Mouse (Mus musculus) c-Kit-positive CD71-negative TER-119-negative erythroid progenitor cells, embryonic 14.5 days (primary cell): ENCODE results near the gene Cd302.

ENCODE experiments used
- DNase-seq: peaks from one replicate; pipeline ENCODE4 v3.0.0-alpha.2; 2013; ENCODE audit warnings: low read depth

Gene Cd302

GRCm38 (mm10) chr2:60253506-60253905, 30.8 kb downstream of the Cd302 start:
- no peak for DNase-seq

GRCm38 (mm10) chr2:60252782-60253181, 31.5 kb downstream of the Cd302 start:
- no peak for DNase-seq

GRCm38 (mm10) chr2:60234506-60234905, 49.8 kb downstream of the Cd302 start:
- no peak for DNase-seq

GRCm38 (mm10) chr2:60233147-60233546, 51.1 kb downstream of the Cd302 start:
- DNase-seq = no peak

- no peak for DNase-seq
Observed at GRCm38 (mm10) chr2:60230361-60230760, 53.9 kb downstream of the Cd302 start.

- DNase-seq = no peak
Observed at GRCm38 (mm10) chr2:60228470-60228869, 55.8 kb downstream of the Cd302 start.

- DNase-seq = no peak
Observed at GRCm38 (mm10) chr2:60223489-60223888, 60.8 kb downstream of the Cd302 start.

GRCm38 (mm10) chr2:60221954-60222353, 62.3 kb downstream of the Cd302 start:
- no peak for DNase-seq

- DNase-seq = no peak
Observed at GRCm38 (mm10) chr2:60221236-60221635, 63.1 kb downstream of the Cd302 start.

GRCm38 (mm10) chr2:60217620-60218019, 66.7 kb downstream of the Cd302 start:
- no peak for DNase-seq

- DNase-seq = no peak
Observed at GRCm38 (mm10) chr2:60216547-60217153, 67.6 kb downstream of the Cd302 start.

GRCm38 (mm10) chr2:60214683-60215082, 69.6 kb downstream of the Cd302 start:
- DNase-seq = no peak

- no peak for DNase-seq
Observed at GRCm38 (mm10) chr2:60212488-60212887, 71.8 kb downstream of the Cd302 start.

- no peak for DNase-seq
Observed at GRCm38 (mm10) chr2:60210821-60211220, 73.5 kb downstream of the Cd302 start.

GRCm38 (mm10) chr2:60209703-60210651, 74.3 kb downstream of the Cd302 start, which contains the start of the genes Baz2b and March7:
Gene Baz2b (minus strand): TSS chr2:60209839.
Gene March7 (plus strand): TSS chr2:60209887.
- peak; percentile 76 for DNase-seq

GRCm38 (mm10) chr2:60209122-60209611, 75.1 kb downstream of the Cd302 start:
- DNase-seq = no peak

GRCm38 (mm10) chr2:60205795-60206194, 78.5 kb downstream of the Cd302 start:
- DNase-seq = no peak

GRCm38 (mm10) chr2:60204162-60204561, 80.1 kb downstream of the Cd302 start:
- DNase-seq = peak; percentile 24

GRCm38 (mm10) chr2:60203733-60204132, 80.6 kb downstream of the Cd302 start:
- no peak for DNase-seq

- DNase-seq = no peak
Observed at GRCm38 (mm10) chr2:60202900-60203530, 81.3 kb downstream of the Cd302 start.
